Mouse (Mus musculus) liver, embryonic 14.5 days (tissue): ENCODE measurements around the gene Tsga10ip.
A peak's percentile ranks its signal among the peaks of the same experiment; 100 is the strongest.

Source experiments
- CTCF ChIP-seq: IDR thresholded peaks from 2 replicates; pipeline ENCODE4 v1.5.1; 2016; ENCODE audit warnings: antibody characterized with exemption, low read depth, control low read depth
- EP300 ChIP-seq: IDR thresholded peaks from 2 replicates; pipeline ENCODE4 v1.6.1; 2016; ENCODE audit warnings: antibody characterized with exemption, low read depth

- TF ChIP-seq CTCF, result 0 out of 2 replicates have a peak, but pooled peaks have one; percentile 1
- no peak for TF ChIP-seq EP300
Observed at GRCm38 (mm10) chr19:5367053-5367359, 35.3 kb downstream of the Tsga10ip start, which contains the start of gene Banf1.
